Mouse (Mus musculus) monocyte, adult 59 days (primary cell): ENCODE data around the gene Pspc1. TPM values are rescaled to one million over a fixed set of nuclear protein-coding genes. Genes with fewer than 3 reads are reported as not detected.

Experiments used
- total RNA-seq, 2 experiments: library from RNA; stranded (reverse); gene quantifications; one replicate each; pipeline ENCODE4 v1.2.4; 2023

Pspc1 gene
- 10 to 100 TPM; 45.2 to 45.5 TPM for total RNA-seq

GRCm38 (mm10) chr14:56778200-56778932 is at the start of gene Pspc1:
Gene Pspc1 (minus strand): TSS chr14:56778316.

GRCm38 (mm10) chr14:56811701-56812339 is 33.7 kb upstream of the Pspc1 start, which contains the start of gene Zmym5:
Gene Zmym5 (minus strand): TSS chr14:56811716.

Other genes with a start within 250 kb of the Pspc1 start
- gene Cenpj, start 202.9 kb downstream of the Pspc1 start, total RNA-seq, result 1 to 10 TPM; 4.9 to 6.7 TPM
- gene Parp4, start 202.7 kb downstream of the Pspc1 start, total RNA-seq, result 10 to 100 TPM; 49.5 to 51.4 TPM
- gene Mphosph8, start 110.1 kb downstream of the Pspc1 start, total RNA-seq, result 10 to 100 TPM; 17.7 to 21.1 TPM
- 10 to 100 TPM; 32.6 to 33.2 TPM for gene Zmym5, start 33.4 kb upstream of the Pspc1 start, total RNA-seq
- 10 to 100 TPM; 64.5 to 82.1 TPM for gene Zmym2, start 108.3 kb upstream of the Pspc1 start, total RNA-seq